Mouse (Mus musculus) neural tube, embryonic 15.5 days (tissue): ENCODE results near the gene Dlgap1. TPM values are rescaled to one million over a fixed set of nuclear protein-coding genes. Genes with fewer than 3 reads are reported as not detected.
A peak's percentile ranks its signal among the peaks of the same experiment; 100 is the strongest.

Experiments used
- ATAC-seq: fragments of 200-750 bp; cut with Nextera tagmentation; 2 replicates; pipeline ENCODE4 v1.8.0; 2017; ENCODE audit warnings: mild to moderate bottlenecking, moderate TSS enrichment, moderate library complexity; ENCODE audit not compliant: low FRiP score
- H3K27ac ChIP-seq: fragments of 300-500 bp; sonication (generic); replicated peaks from 2 replicates; pipeline ENCODE4 v1.5.1; 2015; ENCODE audit warnings: mild to moderate bottlenecking, inconsistent platforms
- H3K27me3 ChIP-seq: fragments of 300-500 bp; sonication (generic); replicated peaks from 2 replicates; pipeline ENCODE4 v1.6.1; 2015; ENCODE audit warnings: inconsistent platforms
- H3K36me3 ChIP-seq: fragments of 300-500 bp; sonication (generic); 2 replicates; pipeline ENCODE4 v1.6.1; 2015; ENCODE audit warnings: inconsistent platforms
- H3K4me1 ChIP-seq: fragments of 300-500 bp; sonication (generic); 2 replicates; pipeline ENCODE4 v1.6.1; 2015; ENCODE audit warnings: inconsistent platforms
- H3K4me2 ChIP-seq: fragments of 300-500 bp; sonication (generic); 2 replicates; pipeline ENCODE4 v1.6.1; 2015; ENCODE audit warnings: inconsistent platforms, mild to moderate bottlenecking, moderate library complexity
- H3K4me3 ChIP-seq: fragments of 300-500 bp; sonication (generic); replicated peaks from 2 replicates; pipeline ENCODE4 v1.5.1; 2015; ENCODE audit warnings: mild to moderate bottlenecking, inconsistent platforms
- H3K9ac ChIP-seq: fragments of 300-500 bp; sonication (generic); replicated peaks from 2 replicates; pipeline ENCODE4 v1.6.1; 2015; ENCODE audit warnings: mild to moderate bottlenecking, inconsistent platforms
- H3K9me3 ChIP-seq: fragments of 300-500 bp; sonication (generic); replicated peaks from 2 replicates; pipeline ENCODE4 v1.6.1; 2016; ENCODE audit warnings: inconsistent platforms
- WGBS: fragments of 180-500 bp; shearing (Covaris S2); methylation state at CpG from one replicate; pipeline ENCODE4 v1.1.7; 2015; ENCODE audit warnings: mixed read lengths; 5-methylcytosine and 5-hydroxymethylcytosine counted together
- polyA plus RNA-seq: library from polyadenylated mRNA; unstranded; fragments of >200 nt; fragmentation: Nextera tagmentation; extraction: Ambion mirVana; gene quantifications from 2 replicates; pipeline ENCODE4 v1.2.1, GENCODE M21; 2015

Dlgap1 gene
- polyA plus RNA-seq, 1 experiment from 2014 or later: 42.6 TPM

- 92% methylated on average over 8 of the region's 8 CpGs for WGBS
- no peak overlapping the region for H3K4me3 ChIP-seq
Observed at GRCm38 (mm10) chr17:70690598-70690997, 721.7 kb downstream of the Dlgap1 start.

GRCm38 (mm10) chr17:70706976-70707818, 738.3 kb downstream of the Dlgap1 start:
- Histone ChIP-seq H3K4me3 (peak overlapping the region; percentile 21), H3K27me3 (no peaks in the 10 kb centered on the region), H3K9me3 (no peaks in the 10 kb centered on the region), H3K4me1 (peaks cover 8% of the 10 kb centered on the region), H3K36me3 (no peaks in the 10 kb centered on the region), H3K4me2 (peak overlapping the region; percentile 59), H3K9ac (peak overlapping the region; percentile 26; the same call in 1 of the 2 replicates), H3K27ac (no peak overlapping the region)
- 6% methylated on average over 28 of the region's 28 CpGs for WGBS
- peak; percentile 81 for ATAC-seq

More at GRCm38 (mm10) chr17:70690598-70690997, 721.7 kb downstream of the Dlgap1 start:
- no peaks in the 10 kb centered on the region for H3K4me1 ChIP-seq
- H3K9me3 ChIP-seq: no peaks in the 10 kb centered on the region
- H3K4me2 ChIP-seq: no peak overlapping the region
- no peaks in the 10 kb centered on the region for H3K27me3 ChIP-seq
- no peak overlapping the region for H3K9ac ChIP-seq
- ATAC-seq: no peak
- H3K36me3 ChIP-seq: no peaks in the 10 kb centered on the region
- no peak overlapping the region for H3K27ac ChIP-seq

- Histone ChIP-seq H3K4me1 (peaks cover 8% of the 10 kb centered on the region), H3K27ac (no peak overlapping the region), H3K4me3 (no peak overlapping the region), H3K27me3 (no peaks in the 10 kb centered on the region), H3K9ac (no peak overlapping the region), H3K9me3 (no peaks in the 10 kb centered on the region), H3K36me3 (no peaks in the 10 kb centered on the region), H3K4me2 (peak overlapping the region; percentile 59)
- no peak for ATAC-seq
- WGBS: 44% methylated on average over 6 of the region's 6 CpGs
Observed at GRCm38 (mm10) chr17:70707819-70708140, 738.9 kb downstream of the Dlgap1 start.

- H3K4me1 ChIP-seq: peaks cover 8% of the 10 kb centered on the region
- no peaks in the 10 kb centered on the region for H3K36me3 ChIP-seq
- H3K27me3 ChIP-seq: no peaks in the 10 kb centered on the region
- no peak overlapping the region for H3K4me3 ChIP-seq
- H3K9me3 ChIP-seq: no peaks in the 10 kb centered on the region
- WGBS: 67% methylated on average over 5 of the region's 5 CpGs
- H3K27ac ChIP-seq: no peak overlapping the region
- ATAC-seq: no peak
- no peak overlapping the region for H3K9ac ChIP-seq
- no peak overlapping the region for H3K4me2 ChIP-seq
Observed at GRCm38 (mm10) chr17:70709545-70709944, 740.7 kb downstream of the Dlgap1 start.

- no peaks in the 10 kb centered on the region for H3K4me1 ChIP-seq
- no peaks in the 10 kb centered on the region for H3K27me3 ChIP-seq
- H3K36me3 ChIP-seq: no peaks in the 10 kb centered on the region
- WGBS: 62% methylated on average over 10 of the region's 10 CpGs
- H3K9ac ChIP-seq: no peak overlapping the region
- no peak overlapping the region for H3K27ac ChIP-seq
- H3K4me2 ChIP-seq: no peak overlapping the region
- no peak for ATAC-seq
- no peak overlapping the region for H3K4me3 ChIP-seq
- no peaks in the 10 kb centered on the region for H3K9me3 ChIP-seq
Observed at GRCm38 (mm10) chr17:70713470-70713869, 744.6 kb downstream of the Dlgap1 start.

GRCm38 (mm10) chr17:70719684-70720324, 750.9 kb downstream of the Dlgap1 start:
- no peaks in the 10 kb centered on the region for H3K27me3 ChIP-seq
- no peak overlapping the region for H3K4me2 ChIP-seq
- H3K4me1 ChIP-seq: no peaks in the 10 kb centered on the region
- 90% methylated on average over 11 of the region's 11 CpGs for WGBS
- H3K36me3 ChIP-seq: no peaks in the 10 kb centered on the region
- no peak overlapping the region for H3K4me3 ChIP-seq
- no peak for ATAC-seq
- H3K9ac ChIP-seq: no peak overlapping the region
- no peaks in the 10 kb centered on the region for H3K9me3 ChIP-seq
- H3K27ac ChIP-seq: no peak overlapping the region

- 29% methylated on average over 8 of the region's 8 CpGs for WGBS
- ATAC-seq: no peak
- no peak overlapping the region for H3K9ac ChIP-seq
- no peaks in the 10 kb centered on the region for H3K9me3 ChIP-seq
- H3K4me2 ChIP-seq: no peak overlapping the region
- no peak overlapping the region for H3K27ac ChIP-seq
- no peaks in the 10 kb centered on the region for H3K4me1 ChIP-seq
- no peaks in the 10 kb centered on the region for H3K27me3 ChIP-seq
- H3K36me3 ChIP-seq: no peaks in the 10 kb centered on the region
- H3K4me3 ChIP-seq: no peak overlapping the region
Observed at GRCm38 (mm10) chr17:70720766-70721165, 751.9 kb downstream of the Dlgap1 start.

- ATAC-seq: no peak
- H3K9ac ChIP-seq: no peak overlapping the region
- no peaks in the 10 kb centered on the region for H3K4me1 ChIP-seq
- no peak overlapping the region for H3K27ac ChIP-seq
- H3K9me3 ChIP-seq: no peaks in the 10 kb centered on the region
- H3K4me2 ChIP-seq: no peak overlapping the region
- H3K4me3 ChIP-seq: no peak overlapping the region
- WGBS: 82% methylated on average over 3 of the region's 3 CpGs
- H3K27me3 ChIP-seq: no peaks in the 10 kb centered on the region
- H3K36me3 ChIP-seq: no peaks in the 10 kb centered on the region
Observed at GRCm38 (mm10) chr17:70722146-70722545, 753.3 kb downstream of the Dlgap1 start.

- no peak for ATAC-seq
- no peaks in the 10 kb centered on the region for H3K4me1 ChIP-seq
- no peak overlapping the region for H3K9ac ChIP-seq
- H3K27ac ChIP-seq: peak overlapping the region; percentile 25; the same call in 1 of the 2 replicates
- H3K27me3 ChIP-seq: no peaks in the 10 kb centered on the region
- 80% methylated on average over 5 of the region's 5 CpGs for WGBS
- H3K36me3 ChIP-seq: no peaks in the 10 kb centered on the region
- H3K4me2 ChIP-seq: no peak overlapping the region
- H3K4me3 ChIP-seq: no peak overlapping the region
- no peaks in the 10 kb centered on the region for H3K9me3 ChIP-seq
Observed at GRCm38 (mm10) chr17:70728719-70729281, 759.9 kb downstream of the Dlgap1 start.

- Histone ChIP-seq H3K9me3 (no peaks in the 10 kb centered on the region), H3K27ac (no peak overlapping the region), H3K4me2 (no peak overlapping the region), H3K36me3 (no peaks in the 10 kb centered on the region), H3K4me1 (peaks cover 17% of the 10 kb centered on the region), H3K9ac (no peak overlapping the region), H3K4me3 (no peak overlapping the region), H3K27me3 (no peaks in the 10 kb centered on the region)
- ATAC-seq: no peak
- 92% methylated on average over 3 of the region's 3 CpGs for WGBS
Observed at GRCm38 (mm10) chr17:70734728-70735127, 765.9 kb downstream of the Dlgap1 start.

- ATAC-seq: no peak
- Histone ChIP-seq H3K4me3 (no peak overlapping the region), H3K9me3 (no peaks in the 10 kb centered on the region), H3K27ac (no peak overlapping the region), H3K36me3 (no peaks in the 10 kb centered on the region), H3K9ac (no peak overlapping the region), H3K27me3 (no peaks in the 10 kb centered on the region), H3K4me1 (peaks cover 17% of the 10 kb centered on the region), H3K4me2 (no peak overlapping the region)
- WGBS: 77% methylated on average over 3 of the region's 3 CpGs
Observed at GRCm38 (mm10) chr17:70735396-70735795, 766.5 kb downstream of the Dlgap1 start.

GRCm38 (mm10) chr17:70737424-70737823, 768.6 kb downstream of the Dlgap1 start:
- Histone ChIP-seq H3K27ac (peak overlapping the region; percentile 41; the same call in 1 of the 2 replicates), H3K9ac (no peak overlapping the region), H3K9me3 (no peaks in the 10 kb centered on the region), H3K36me3 (no peaks in the 10 kb centered on the region), H3K4me1 (peaks cover 17% of the 10 kb centered on the region), H3K27me3 (no peaks in the 10 kb centered on the region), H3K4me3 (peak overlapping the region; percentile 27; the same call in 1 of the 2 replicates), H3K4me2 (peak overlapping the region; percentile 60)
- 1% methylated on average over 6 of the region's 6 CpGs for WGBS
- ATAC-seq: peak; percentile 62
